Comparison of ENCODE assay signal across 19 mouse cellular contexts in genomic region chr17:83768309-83768708, GRCm38 (mm10).
DNase-seq lines count a peak whose midpoint lies in the region; ATAC-seq and TF ChIP-seq lines count a peak whose summit lies in the region.
"Had no signal": no experiment of that assay in that cellular context is flagged by ENCODE, and none has a peak within 500 bp of the region (broad histone marks: within the 10 kb centered on the region; RNA-seq: fewer than 3 reads in every experiment).

No protein-coding gene starts in this region.

- peaks cover 82% of the 10 kb centered on the region for H3K36me3 ChIP-seq in G1E (replicated peaks)
- H3K36me3 ChIP-seq in liver, embryonic 11.5 days (ENCODE audit: control insufficient read depth, insufficient read depth, low read length), result peaks cover 11% of the 10 kb centered on the region

- H3K9me3 ChIP-seq in G1E (replicated peaks), result no peaks in the 10 kb centered on the region
- no peaks in the 10 kb centered on the region for H3K9me3 ChIP-seq in liver, embryonic 11.5 days (ENCODE audit: control insufficient read depth, low read length)
- H3K9me3 ChIP-seq: embryonic facial prominence, embryonic 12.5 days; heart, embryonic 12.5 days; lung, embryonic 15.5 days; stomach, embryonic 15.5 days had no signal

- no peaks in the 10 kb centered on the region for H3K27me3 ChIP-seq in G1E (ENCODE audit: insufficient read depth, low read length)
- H3K27me3 ChIP-seq in liver, embryonic 11.5 days (replicated peaks; ENCODE audit: control insufficient read depth, insufficient read depth, low read length), result no peaks in the 10 kb centered on the region
- H3K27me3 ChIP-seq: embryonic facial prominence, embryonic 12.5 days; heart, embryonic 12.5 days; lung, embryonic 15.5 days; stomach, embryonic 15.5 days had no signal

- H3K9ac ChIP-seq in liver, embryonic 11.5 days (ENCODE audit: low read depth, low read length), result no peak overlapping the region
- H3K9ac ChIP-seq: embryonic facial prominence, embryonic 12.5 days; heart, embryonic 12.5 days; hindbrain, embryonic 14.5 days; lung, embryonic 15.5 days; stomach, embryonic 15.5 days had no signal

- 39% methylated on average over 10 of the region's 10 CpGs for WGBS in liver, embryonic 11.5 days

- peak overlapping the region; percentile 66 for H3K27ac ChIP-seq in liver, embryonic 11.5 days (ENCODE audit: low read depth, low read length)
- H3K27ac ChIP-seq: embryonic facial prominence, embryonic 12.5 days; hindbrain, embryonic 14.5 days; lung, embryonic 15.5 days; stomach, embryonic 15.5 days had no signal

- peaks cover 24% of the 10 kb centered on the region for H3K4me1 ChIP-seq in G1E (ENCODE audit: insufficient read depth, low read depth, low read length)
- H3K4me1 ChIP-seq in liver, embryonic 11.5 days (replicated peaks; ENCODE audit: control insufficient read depth, insufficient read depth, low read length), result peaks cover 19% of the 10 kb centered on the region
- H3K4me1 ChIP-seq: embryonic facial prominence, embryonic 12.5 days; heart, embryonic 12.5 days; lung, embryonic 15.5 days; stomach, embryonic 15.5 days had no signal

- H3K4me3 ChIP-seq in G1E (ENCODE audit: low read depth, low read length), result no peak overlapping the region; the same call in 1 of the 2 replicates
- no peak overlapping the region for H3K4me3 ChIP-seq in liver, embryonic 11.5 days (ENCODE audit: low read depth, low read length)
- H3K4me3 ChIP-seq: embryonic facial prominence, embryonic 12.5 days; erythroblast, embryonic 14.5 days; heart, embryonic 12.5 days; lung, embryonic 15.5 days; stomach, embryonic 15.5 days had no signal

- ATAC-seq in G1E (ENCODE audit: extremely low read depth, insufficient number of reproducible peaks, low FRiP score, poor library complexity, severe bottlenecking), result peak; percentile 91
- peak; percentile 82 for ATAC-seq in liver, embryonic 11.5 days (replicated peaks; ENCODE audit: low FRiP score)
- ATAC-seq in megakaryocyte progenitor cell, adult 5-6 weeks (replicated peaks; ENCODE audit: poor library complexity), result peak; percentile 48
- ATAC-seq: forebrain, embryonic 14.5 days had no signal

- DNase-seq in G1E (ENCODE audit: low spot score), result no peak
- peak; percentile 66 for DNase-seq in MEL-GATA-1-ER (ENCODE audit: extremely low read depth, low read depth)
- DNase-seq in liver, embryonic 11.5 days (ENCODE audit: low spot score), result peak; percentile 46
- DNase-seq in urinary bladder, postnatal 14 days (ENCODE audit: low spot score), result no peak
- no peak for DNase-seq in right cerebral cortex, postnatal 4 days
- no peak for DNase-seq in kidney, postnatal 4 days
- no peak for DNase-seq in layer of hippocampus, adult 9-11 months
- DNase-seq: cerebellum, adult 9-10 months; heart, postnatal 14 days; kidney, adult 8-10 months; right cerebral cortex, postnatal 14 days had no signal

- H3K4me2 ChIP-seq in liver, embryonic 11.5 days, result peak overlapping the region; percentile 24
- H3K4me2 ChIP-seq: embryonic facial prominence, embryonic 12.5 days; heart, embryonic 12.5 days; hindbrain, embryonic 14.5 days; lung, embryonic 15.5 days; stomach, embryonic 15.5 days had no signal

- no peak for TF ChIP-seq CTCF in G1E (IDR thresholded peaks at IDR 0.05; ENCODE audit: low read depth, low read length)

Comparison
In these comparisons a context has a peak if more than half of its experiments do, and no peak if none do; other contexts are left out.
1. DNase-seq: peak in MEL-GATA-1-ER (single experiment) and liver, embryonic 11.5 days (single experiment); none in G1E (single experiment), urinary bladder, postnatal 14 days (single experiment), right cerebral cortex, postnatal 4 days (single experiment), kidney, postnatal 4 days (0 of 2) and layer of hippocampus, adult 9-11 months (single experiment).
2. Peak in every context shown above with its lines, with median percentiles within 50 percentile points of each other: ATAC-seq.